Mouse (Mus musculus) spleen, adult 12 weeks (tissue): ENCODE measurements around the gene Col19a1.

ENCODE experiments used
- DNase-seq: peaks from one replicate; pipeline ENCODE4 v3.0.0; 2022; ENCODE audit warnings: low spot score

Col19a1 gene

DNA sequence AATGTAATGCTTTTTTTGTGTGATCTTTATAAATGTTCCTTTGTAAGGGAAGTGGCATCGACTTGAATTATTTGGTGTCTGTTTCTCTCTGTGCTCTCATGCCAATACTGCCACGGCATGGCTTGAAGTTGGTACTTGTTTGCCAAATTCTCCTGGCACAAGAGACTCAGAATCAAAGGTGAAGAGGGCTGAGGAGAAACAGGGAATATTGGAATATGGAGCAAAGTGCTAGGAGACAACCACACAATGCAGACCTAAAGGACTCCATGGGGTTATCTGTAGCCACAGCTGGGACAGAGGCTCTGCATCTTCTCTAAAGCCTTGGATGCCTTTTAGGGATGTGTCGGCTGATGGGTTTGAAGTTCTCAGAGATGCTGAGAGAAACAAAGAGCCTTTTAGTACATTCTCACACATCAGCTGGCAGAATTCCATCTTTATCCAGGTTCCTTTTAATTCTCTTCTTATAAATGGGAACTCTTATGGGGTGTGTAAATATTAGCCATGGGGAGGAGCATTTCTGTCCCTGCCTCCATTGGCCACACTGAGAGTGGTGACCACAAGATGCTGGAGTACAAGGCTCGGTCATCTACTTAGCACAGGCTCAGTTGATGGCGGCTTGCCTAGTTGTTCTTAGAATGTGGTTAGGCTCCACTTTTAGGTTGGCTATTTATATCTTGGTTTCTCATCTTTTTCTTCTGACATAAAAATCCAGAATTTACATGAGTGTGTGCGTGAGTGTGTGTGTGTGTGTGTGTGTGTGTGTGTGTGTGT lies 360.1 kb downstream of the Col19a1 start:
- DNase-seq = no peak

GRCm38 (mm10) chr1:24225825-24226526 lies 361.3 kb downstream of the Col19a1 start:
- no peak for DNase-seq

DNA sequence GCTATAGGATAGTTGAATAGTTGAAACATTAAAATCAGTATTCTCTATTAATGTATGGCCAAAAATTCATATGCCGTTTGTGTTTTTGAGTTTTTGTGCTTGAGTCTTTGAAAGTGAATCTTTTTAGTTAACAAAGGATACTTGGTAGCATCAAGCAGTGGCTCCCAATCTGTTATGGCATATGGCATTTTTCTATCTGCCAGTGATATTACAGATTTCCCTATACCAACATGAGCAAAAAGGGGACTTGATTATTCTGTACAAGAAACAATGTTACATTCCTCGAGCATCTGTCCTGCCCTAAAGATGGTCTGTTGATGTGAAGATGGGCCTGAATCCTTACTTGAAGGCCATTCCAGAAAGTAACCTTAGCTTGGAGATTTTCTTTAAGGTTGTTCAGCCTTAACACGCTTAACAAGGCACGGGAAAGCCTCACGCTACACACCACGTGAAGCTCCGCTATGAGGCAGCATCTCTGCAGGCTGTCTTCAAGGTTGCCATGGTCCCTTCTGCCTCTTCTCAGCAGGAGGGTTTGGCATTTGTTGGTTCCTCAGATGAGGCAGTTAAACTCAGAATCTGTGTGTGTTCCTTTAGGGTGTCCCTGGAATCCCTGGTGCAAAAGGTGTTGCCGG lies 364.2 kb downstream of the Col19a1 start:
- no peak for DNase-seq

GRCm38 (mm10) chr1:24222231-24222630 lies 365.0 kb downstream of the Col19a1 start:
- DNase-seq = no peak

DNA sequence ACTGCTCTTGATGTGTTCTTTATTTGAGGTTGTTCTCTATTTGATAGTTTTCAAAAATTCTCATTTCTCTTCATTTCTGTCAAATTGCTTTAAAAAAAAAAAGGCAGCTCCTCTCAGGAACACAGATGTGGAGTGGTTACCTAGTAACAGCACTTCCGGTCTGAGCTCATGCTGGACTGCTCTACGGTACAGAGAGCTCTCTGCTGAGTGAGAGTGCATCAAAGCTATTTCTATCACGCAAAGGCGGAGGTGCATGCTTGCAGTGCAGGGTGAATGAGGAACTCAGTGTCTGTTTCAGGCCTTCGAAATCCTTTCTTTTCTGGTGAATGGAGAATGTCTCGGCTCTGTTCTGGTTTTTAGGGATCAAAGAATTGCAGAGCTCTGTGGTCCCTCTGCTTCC lies 368.2 kb downstream of the Col19a1 start:
- DNase-seq = no peak
